Mouse (Mus musculus) heart, postnatal 0 days (tissue): ENCODE measurements at regions not wholly inside any gene's neighbourhood (a gene's known extent, or its start where the extent isn't known, plus 50 kb on each side); places are given as distances from the start of the nearest gene placed in this dataset.

Experiments used
- ATAC-seq: fragments of 200-750 bp; cut with Nextera tagmentation; 2 replicates; pipeline ENCODE4 v1.8.0; 2017; ENCODE audit warnings: low read depth, moderate number of reproducible peaks, moderate library complexity; ENCODE audit not compliant: insufficient read depth
- DNase-seq: peaks from one replicate; pipeline ENCODE4 v3.0.0-alpha.2; 2016; ENCODE audit warnings: low spot score
- H3K27ac ChIP-seq: fragments of 300-500 bp; sonication (generic); 2 replicates; pipeline ENCODE4 v1.5.1; 2014; ENCODE audit warnings: low read depth, mild to moderate bottlenecking
- H3K27me3 ChIP-seq: fragments of 300-500 bp; sonication (generic); 2 replicates; pipeline ENCODE4 v1.6.1; 2014; ENCODE audit warnings: low read length, mixed read lengths; ENCODE audit not compliant: control insufficient read depth, insufficient read depth
- H3K36me3 ChIP-seq: fragments of 300-500 bp; sonication (generic); replicated peaks from 2 replicates; pipeline ENCODE4 v1.6.1; 2014; ENCODE audit warnings: low read length, mixed read lengths; ENCODE audit not compliant: control insufficient read depth, insufficient read depth
- H3K4me1 ChIP-seq: fragments of 300-500 bp; sonication (generic); 2 replicates; pipeline ENCODE4 v1.6.1; 2014; ENCODE audit warnings: antibody characterized with exemption; ENCODE audit not compliant: control insufficient read depth, insufficient read depth
- H3K4me2 ChIP-seq: fragments of 300-500 bp; sonication (generic); 2 replicates; pipeline ENCODE4 v1.6.1; 2014; ENCODE audit warnings: low read depth, mild to moderate bottlenecking, low read length, moderate library complexity
- H3K4me3 ChIP-seq: fragments of 300-500 bp; sonication (generic); 2 replicates; pipeline ENCODE4 v1.5.1; 2014; ENCODE audit warnings: low read depth, low read length
- H3K9ac ChIP-seq: fragments of 300-500 bp; sonication (generic); replicated peaks from 2 replicates; pipeline ENCODE4 v1.6.1; 2014; ENCODE audit warnings: low read depth, low read length, mixed read lengths
- H3K9me3 ChIP-seq: fragments of 300-500 bp; sonication (generic); replicated peaks from 2 replicates; pipeline ENCODE4 v1.6.1; 2016; ENCODE audit warnings: low read length; ENCODE audit not compliant: control insufficient read depth
- CTCF ChIP-seq: IDR thresholded peaks from 2 replicates; pipeline ENCODE4 v1.5.1; 2016; ENCODE audit warnings: antibody characterized with exemption, control low read depth, low read depth
- EP300 ChIP-seq: IDR thresholded peaks from 2 replicates; pipeline ENCODE4 v1.6.1; 2016; ENCODE audit warnings: antibody characterized with exemption, low read depth
- WGBS: fragments of 180-500 bp; shearing (Covaris S2); extraction: QIAGEN DNeasy Blood & Tissue Kit; methylation state at CpG from one replicate; pipeline ENCODE4 v1.1.7; 2014; 5-methylcytosine and 5-hydroxymethylcytosine counted together

- 61% methylated on average over 12 of the region's 12 CpGs for WGBS
- no peaks in the 10 kb centered on the region for H3K4me1 ChIP-seq
- H3K27me3 ChIP-seq = no peaks in the 10 kb centered on the region
- H3K9ac ChIP-seq = no peak overlapping the region
- no peak overlapping the region for H3K4me2 ChIP-seq
- no peak for DNase-seq
- H3K36me3 ChIP-seq = no peaks in the 10 kb centered on the region
- H3K4me3 ChIP-seq = no peak overlapping the region
- no peak for ATAC-seq
- no peaks in the 10 kb centered on the region for H3K9me3 ChIP-seq
- H3K27ac ChIP-seq = no peak overlapping the region
- TF ChIP-seq EP300 (no peak), CTCF (no peak)
Measured at GRCm38 (mm10) chr10:21446641-21447040, 69.5 kb downstream of the Aldh8a1 start.

- TF ChIP-seq CTCF (no peak), EP300 (no peak)
- no peaks in the 10 kb centered on the region for H3K27me3 ChIP-seq
- no peak for ATAC-seq
- H3K4me2 ChIP-seq = no peak overlapping the region
- DNase-seq = no peak
- H3K9ac ChIP-seq = no peak overlapping the region
- no peaks in the 10 kb centered on the region for H3K4me1 ChIP-seq
- no peak overlapping the region for H3K27ac ChIP-seq
- 83% methylated on average over 3 of the region's 3 CpGs for WGBS
- no peak overlapping the region for H3K4me3 ChIP-seq
- no peaks in the 10 kb centered on the region for H3K36me3 ChIP-seq
- no peaks in the 10 kb centered on the region for H3K9me3 ChIP-seq
Measured at GRCm38 (mm10) chr10:21448132-21448531, 71.0 kb downstream of the Aldh8a1 start.

GRCm38 (mm10) chr10:21448942-21449341 is 71.9 kb downstream of the Aldh8a1 start:
- no peak for TF ChIP-seq EP300
- no peak for TF ChIP-seq CTCF
- ATAC-seq (no peak), DNase-seq (no peak)
- 80% methylated on average over 5 of the region's 5 CpGs for WGBS
- no peak overlapping the region for H3K4me3 ChIP-seq
- H3K36me3 ChIP-seq = no peaks in the 10 kb centered on the region
- no peak overlapping the region for H3K9ac ChIP-seq
- H3K9me3 ChIP-seq = no peaks in the 10 kb centered on the region
- H3K27me3 ChIP-seq = no peaks in the 10 kb centered on the region
- no peaks in the 10 kb centered on the region for H3K4me1 ChIP-seq
- no peak overlapping the region for H3K4me2 ChIP-seq
- no peak overlapping the region for H3K27ac ChIP-seq

- Histone ChIP-seq H3K27me3 (no peaks in the 10 kb centered on the region), H3K4me3 (no peak overlapping the region), H3K9me3 (no peaks in the 10 kb centered on the region), H3K9ac (no peak overlapping the region), H3K36me3 (no peaks in the 10 kb centered on the region), H3K4me2 (no peak overlapping the region), H3K27ac (no peak overlapping the region), H3K4me1 (no peaks in the 10 kb centered on the region)
- DNase-seq (no peak), ATAC-seq (no peak)
- TF ChIP-seq CTCF = no peak
- TF ChIP-seq EP300 = no peak
- WGBS = 95% methylated on average over 2 of the region's 2 CpGs
Measured at GRCm38 (mm10) chr10:21452611-21453010, 75.5 kb downstream of the Aldh8a1 start.

- Histone ChIP-seq H3K4me3 (no peak overlapping the region), H3K27me3 (no peaks in the 10 kb centered on the region), H3K27ac (no peak overlapping the region), H3K4me2 (no peak overlapping the region), H3K9me3 (no peaks in the 10 kb centered on the region), H3K9ac (no peak overlapping the region), H3K4me1 (no peaks in the 10 kb centered on the region), H3K36me3 (no peaks in the 10 kb centered on the region)
- no peak for TF ChIP-seq EP300
- TF ChIP-seq CTCF = no peak
- 75% methylated on average over 3 of the region's 3 CpGs for WGBS
- DNase-seq (no peak), ATAC-seq (no peak)
Measured at GRCm38 (mm10) chr10:21453527-21453926, 76.4 kb downstream of the Aldh8a1 start.

- no peak overlapping the region for H3K9ac ChIP-seq
- H3K4me1 ChIP-seq = no peaks in the 10 kb centered on the region
- H3K9me3 ChIP-seq = no peaks in the 10 kb centered on the region
- ATAC-seq (no peak), DNase-seq (no peak)
- H3K4me3 ChIP-seq = no peak overlapping the region
- no peak for TF ChIP-seq CTCF
- TF ChIP-seq EP300 = no peak
- no peaks in the 10 kb centered on the region for H3K36me3 ChIP-seq
- no peaks in the 10 kb centered on the region for H3K27me3 ChIP-seq
- no peak overlapping the region for H3K27ac ChIP-seq
- H3K4me2 ChIP-seq = no peak overlapping the region
- 81% methylated on average over 5 of the region's 5 CpGs for WGBS
Measured at GRCm38 (mm10) chr10:21454153-21454552, 77.1 kb downstream of the Aldh8a1 start.
